Mouse (Mus musculus): ENCODE results near the gene Nav3.

DNA sequence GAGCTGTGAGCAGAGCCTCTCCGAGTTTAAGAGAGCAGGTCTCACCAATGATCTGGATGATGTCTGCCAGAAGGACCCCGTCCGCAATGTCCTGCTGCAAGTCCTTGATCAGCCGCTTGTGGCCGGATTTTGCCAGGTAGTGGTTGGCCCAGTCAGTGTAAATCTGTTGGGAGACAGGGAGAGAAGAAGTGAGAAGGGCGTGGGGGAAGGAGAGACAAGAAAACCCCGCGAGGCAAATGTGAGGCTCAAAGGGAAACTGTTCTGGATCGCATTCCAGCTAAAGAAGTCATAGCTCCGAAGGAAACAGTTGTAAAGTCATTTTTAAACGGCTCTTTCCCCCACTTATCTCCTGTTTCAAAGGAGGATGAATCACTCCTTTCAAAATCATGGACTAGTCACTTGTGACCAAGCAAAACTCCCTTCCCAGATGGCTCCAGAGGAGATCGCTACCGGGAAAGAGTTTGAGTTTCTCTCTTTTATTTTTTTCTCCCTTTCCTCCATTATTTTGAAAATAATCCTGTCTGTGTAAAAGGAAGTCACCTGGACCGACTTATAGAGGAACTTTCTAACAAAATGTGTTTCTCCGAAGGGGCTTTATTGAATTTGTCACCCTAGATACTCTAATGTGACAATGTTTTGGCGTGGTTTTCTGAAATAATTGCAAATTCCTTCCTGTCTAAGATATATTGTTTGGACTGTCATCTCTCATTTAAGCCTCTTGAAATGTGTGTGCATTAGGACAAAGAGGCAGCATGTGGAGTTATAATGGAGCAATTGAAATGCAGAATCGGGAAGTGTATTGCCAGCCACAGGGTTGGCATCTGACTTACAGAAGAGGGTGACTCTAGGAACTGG, 552.1 kb downstream of the Nav3 start:
- TF ChIP-seq CTCF (IDR thresholded peaks at IDR 0.05; ENCODE audit: low read depth) (no peak), EP300 (optimal IDR thresholded peaks at IDR 0.05) (no peak)
